Mouse (Mus musculus) CH12.LX (cell line): ENCODE measurements around the gene Apol9a. TPM values are rescaled to one million over a fixed set of nuclear protein-coding genes. Genes with fewer than 3 reads are reported as not detected.

Source experiments
- DNase-seq: peaks from one replicate; pipeline ENCODE4 v3.0.0-alpha.2; 2013; ENCODE audit errors: extremely low read depth
- H3K27ac ChIP-seq: 2 replicates; pipeline ENCODE4 v1.5.1; 2012; ENCODE audit warnings: low read depth, mild to moderate bottlenecking, control low read depth, moderate library complexity; ENCODE audit not compliant: insufficient read depth
- H3K27me3 ChIP-seq: replicated peaks from 2 replicates; pipeline ENCODE3; 2012; ENCODE audit warnings: inconsistent platforms
- H3K36me3 ChIP-seq, 2 experiments: replicated peaks in 1 of 2; 2 replicates each; pipeline versions ENCODE3 to v1.6.1; 2012; ENCODE audit warnings: inconsistent platforms in 1 of 2, low read length in 1 of 2, mild to moderate bottlenecking in 1 of 2, mixed read lengths in 1 of 2, moderate library complexity in 1 of 2; ENCODE audit not compliant: control insufficient read depth in 1 of 2, insufficient read depth in 1 of 2
- H3K4me1 ChIP-seq, 2 experiments: 2 replicates each; pipeline ENCODE4 v1.6.1; 2012; ENCODE audit warnings: inconsistent platforms in 1 of 2, moderate library complexity in 1 of 2; ENCODE audit not compliant: insufficient read depth in 2 of 2, control insufficient read depth in 1 of 2
- H3K4me2 ChIP-seq: 2 replicates; pipeline ENCODE4 v1.6.1; 2012; ENCODE audit warnings: low read depth, mild to moderate bottlenecking, control low read depth; ENCODE audit not compliant: poor library complexity, insufficient read depth, severe bottlenecking
- H3K4me3 ChIP-seq, 3 experiments: fragments of 150-350 bp in 1 of 3; sonication (generic) in 1 of 3; replicated peaks in 1 of 3; 2 replicates each; pipeline versions ENCODE3 to v1.5.1; 2011 to 2012; ENCODE audit warnings: low read depth in 2 of 3, low read length in 2 of 3, mild to moderate bottlenecking in 2 of 3, moderate library complexity in 2 of 3, control low read depth in 1 of 3, improper control_type of control experiment in 1 of 3, inconsistent platforms in 1 of 3, mixed read lengths in 1 of 3; ENCODE audit not compliant: poor library complexity in 1 of 3
- H3K79me2 ChIP-seq: replicated peaks from 2 replicates; pipeline ENCODE4 v1.6.1; 2012; ENCODE audit warnings: mild to moderate bottlenecking, moderate library complexity; ENCODE audit not compliant: control insufficient read depth, poor library complexity, insufficient read depth, severe bottlenecking; ENCODE audit errors: extremely low read depth
- H3K9ac ChIP-seq: 2 replicates; pipeline ENCODE4 v1.6.1; 2012; ENCODE audit warnings: low read depth, mild to moderate bottlenecking, control low read depth, moderate library complexity; ENCODE audit not compliant: insufficient read depth
- H3K9me3 ChIP-seq: replicated peaks from 2 replicates; pipeline ENCODE3; 2012; ENCODE audit warnings: low read length, inconsistent platforms, mixed read lengths
- BHLHE40 ChIP-seq: IDR thresholded peaks from 2 replicates; pipeline ENCODE4 v1.6.1; 2011; ENCODE audit warnings: mild to moderate bottlenecking, low read depth, low read length, improper control_type of control experiment
- CTCF ChIP-seq, 2 experiments: IDR thresholded peaks in 1 of 2; conservative IDR thresholded peaks in 1 of 2; 2 replicates each; pipeline ENCODE4 v1.5.1; 2011 to 2012; ENCODE audit warnings: low read depth in 2 of 2, low read length in 2 of 2, improper control_type of control experiment in 1 of 2, inconsistent platforms in 1 of 2, mild to moderate bottlenecking in 1 of 2, moderate library complexity in 1 of 2
- EP300 ChIP-seq: IDR thresholded peaks from 2 replicates; pipeline ENCODE4 v1.6.1; 2011; ENCODE audit warnings: low read length, improper control_type of control experiment
- GABPA ChIP-seq: IDR thresholded peaks from 2 replicates; pipeline ENCODE4 v1.6.1; 2012; ENCODE audit warnings: low read depth, low read length, improper control_type of control experiment, inconsistent platforms; ENCODE audit not compliant: insufficient replicate concordance
- IRF4 ChIP-seq: IDR thresholded peaks from 2 replicates; pipeline ENCODE4 v1.6.1; 2014; ENCODE audit warnings: low read depth, mild to moderate bottlenecking, inconsistent platforms, low read length, improper control_type of control experiment
- JUN ChIP-seq: IDR thresholded peaks from 2 replicates; pipeline ENCODE4 v1.6.1; 2011; ENCODE audit warnings: low read depth, mild to moderate bottlenecking, low read length, improper control_type of control experiment, moderate library complexity; ENCODE audit not compliant: insufficient read depth
- KAT2A ChIP-seq: IDR thresholded peaks from 2 replicates; pipeline ENCODE4 v1.6.1; 2012; ENCODE audit warnings: low read length, improper control_type of control experiment, inconsistent platforms; ENCODE audit not compliant: insufficient replicate concordance
- MAFK ChIP-seq: IDR thresholded peaks from 2 replicates; pipeline ENCODE4 v1.6.1; 2011; ENCODE audit warnings: low read length, improper control_type of control experiment; ENCODE audit not compliant: insufficient replicate concordance
- MAX ChIP-seq: IDR thresholded peaks from 2 replicates; pipeline ENCODE4 v1.6.1; 2011; ENCODE audit warnings: low read length, improper control_type of control experiment
- MEF2A ChIP-seq: IDR thresholded peaks from 2 replicates; pipeline ENCODE4 v1.6.1; 2014; ENCODE audit warnings: low read depth, mild to moderate bottlenecking, inconsistent platforms, low read length, improper control_type of control experiment, borderline replicate concordance
- MXI1 ChIP-seq: IDR thresholded peaks from 2 replicates; pipeline ENCODE4 v1.6.1; 2011; ENCODE audit warnings: mild to moderate bottlenecking, low read depth, low read length, improper control_type of control experiment
- MYC ChIP-seq: IDR thresholded peaks from 2 replicates; pipeline ENCODE4 v1.6.1; 2011; ENCODE audit warnings: low read depth, mild to moderate bottlenecking, improper control_type of control experiment, low read length
- NELFE ChIP-seq: IDR thresholded peaks from 2 replicates; pipeline ENCODE4 v1.6.1; 2011; ENCODE audit warnings: low read depth, low read length, improper control_type of control experiment
- PAX5 ChIP-seq: IDR thresholded peaks from 2 replicates; pipeline ENCODE4 v1.6.1; 2012; ENCODE audit warnings: low read length, inconsistent platforms, mixed read lengths
- POLR2AphosphoS2 ChIP-seq: IDR thresholded peaks from 2 replicates; pipeline ENCODE4 v1.6.1; 2011; ENCODE audit warnings: low read depth, low read length, improper control_type of control experiment
- SMC3 ChIP-seq: IDR thresholded peaks from 2 replicates; pipeline ENCODE4 v1.6.1; 2011; ENCODE audit warnings: low read depth, low read length, improper control_type of control experiment
- TCF12 ChIP-seq: IDR thresholded peaks from 2 replicates; pipeline ENCODE4 v1.6.1; 2014; ENCODE audit warnings: low read depth, mild to moderate bottlenecking, inconsistent platforms, low read length, improper control_type of control experiment
- UBTF ChIP-seq: IDR thresholded peaks from 2 replicates; pipeline ENCODE4 v1.6.1; 2012; ENCODE audit warnings: low read depth, mild to moderate bottlenecking, inconsistent platforms, low read length, improper control_type of control experiment, moderate library complexity
- USF1 ChIP-seq: IDR thresholded peaks from 2 replicates; pipeline ENCODE4 v1.6.1; 2014; ENCODE audit warnings: low read depth, mild to moderate bottlenecking, inconsistent platforms, low read length, improper control_type of control experiment
- USF2 ChIP-seq: conservative IDR thresholded peaks from 2 replicates; pipeline ENCODE4 v1.6.1; 2011; ENCODE audit warnings: low read depth, low read length, improper control_type of control experiment
- ZKSCAN1 ChIP-seq: IDR thresholded peaks from 2 replicates; pipeline ENCODE4 v1.6.1; 2012; ENCODE audit warnings: low read depth, inconsistent platforms, low read length, improper control_type of control experiment, borderline replicate concordance
- dilution Hi-C: fragments of 300-500 bp; cut with MboI; formaldehyde crosslinking; loops from 2 replicates; pipeline ENCODE4 v1.14.3; 2020; ENCODE audit warnings: low sequenced_read_pairs; ENCODE audit not compliant: extremely low pct_unique_long_range_greater_than_20kb, extremely low pct_ligation_motif_present
- in situ Hi-C: fragments of 300-500 bp; cut with MboI; formaldehyde crosslinking; loops from 3 replicates; pipeline ENCODE4 v1.14.3; 2019; ENCODE audit warnings: low sequenced_read_pairs, low pct_ligation_motif_present, low pct_unique_long_range_greater_than_20kb, mixed read lengths
- polyA plus RNA-seq: library from polyadenylated mRNA; unstranded; fragments of >175 nt; gene quantifications from 2 replicates; pipeline ENCODE4 v1.2.1, GENCODE M21; 2012; ENCODE audit warnings: low read depth; ENCODE audit not compliant: insufficient read length
- total RNA-seq, 2 experiments: library from RNA; depleted of rRNA; stranded (reverse); fragments of 300-350 nt in 1 of 2; fragments of >200 nt in 1 of 2; gene quantifications; 2 replicates each; pipeline ENCODE4 v1.2.3; 2012 to 2014

Apol9a gene
- total and polyA plus RNA-seq, 3 experiments, result not detected

DNA sequence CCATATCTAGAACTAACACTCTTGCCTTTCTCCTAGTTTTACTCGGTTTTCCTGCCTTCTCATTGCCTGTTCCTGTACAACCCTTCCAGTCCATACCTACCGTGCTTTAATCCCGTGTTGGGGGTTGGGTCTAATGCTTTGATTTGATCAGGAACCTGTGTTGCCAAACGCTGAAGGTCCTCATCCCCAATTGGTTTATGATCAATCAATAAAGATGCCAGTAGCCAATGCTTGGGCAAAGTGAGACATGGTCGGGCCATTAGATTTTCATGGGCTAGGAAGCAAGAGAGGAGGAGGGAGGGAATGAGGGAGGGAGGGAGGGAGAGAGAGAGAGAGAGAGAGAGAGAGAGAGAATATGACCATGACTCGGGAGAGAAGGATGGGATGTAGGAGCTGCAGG lies 29.5 kb downstream of the Apol9a start:
- dilution Hi-C loops, result no loop called here
- DNase-seq, result no peak
- no peak overlapping the region for H3K4me3 ChIP-seq
- H3K27ac ChIP-seq, result no peak overlapping the region
- H3K36me3 ChIP-seq, result no peaks in the 10 kb centered on the region
- no peak for TF ChIP-seq BHLHE40
- no peak for TF ChIP-seq TCF12
- TF ChIP-seq UBTF, result no peak
- TF ChIP-seq MXI1, result no peak
- no peak for TF ChIP-seq MYC
- no peak for TF ChIP-seq POLR2AphosphoS2
- no peak for TF ChIP-seq KAT2A
- TF ChIP-seq JUN, result no peak
- no peak for TF ChIP-seq GABPA
- TF ChIP-seq EP300, result no peak
- no peak for TF ChIP-seq NELFE
- TF ChIP-seq, all 38 proteins: peak for 0
- Histone ChIP-seq H3K9ac (no peak overlapping the region), H3K4me2 (no peak overlapping the region), H3K9me3 (no peaks in the 10 kb centered on the region), H3K27me3 (peaks cover 81% of the 10 kb centered on the region), H3K79me2 (no peaks in the 10 kb centered on the region), H3K4me1 (no peaks in the 10 kb centered on the region)
- in situ Hi-C loops, result no loop called here

DNA sequence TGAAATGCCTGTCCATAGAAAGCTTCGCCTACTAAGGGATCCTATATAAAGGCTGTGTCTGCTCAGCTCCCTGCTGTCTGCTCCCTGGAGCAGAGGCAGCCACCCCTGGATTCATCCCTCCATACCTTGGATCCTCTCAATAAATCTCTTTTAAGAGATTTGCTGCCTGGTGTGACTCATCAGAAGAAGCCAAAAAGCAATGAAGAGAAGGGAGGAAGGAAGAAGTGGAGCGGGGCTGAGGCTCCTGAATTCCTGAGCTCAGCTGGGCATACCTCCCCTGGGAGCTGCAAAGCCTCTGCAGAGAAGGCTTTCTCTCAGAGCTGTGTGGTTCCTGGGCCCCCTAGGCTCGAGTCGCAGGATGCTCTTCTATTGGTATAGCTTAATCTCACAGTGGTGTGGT lies 31.0 kb downstream of the Apol9a start:
- no peak overlapping the region for H3K27ac ChIP-seq
- dilution Hi-C loops (no loop called here), in situ Hi-C loops (no loop called here)
- no peak for DNase-seq
- no peaks in the 10 kb centered on the region for H3K79me2 ChIP-seq
- H3K36me3 ChIP-seq, result no peaks in the 10 kb centered on the region
- peaks cover 87% of the 10 kb centered on the region for H3K27me3 ChIP-seq
- no peak overlapping the region for H3K4me3 ChIP-seq
- H3K4me2 ChIP-seq, result no peak overlapping the region
- no peaks in the 10 kb centered on the region for H3K9me3 ChIP-seq
- H3K4me1 ChIP-seq, result no peaks in the 10 kb centered on the region
- no peak for TF ChIP-seq USF2
- no peak for TF ChIP-seq USF1
- no peak for TF ChIP-seq IRF4
- no peak for TF ChIP-seq ZKSCAN1
- TF ChIP-seq MAX, result no peak
- TF ChIP-seq CTCF (conservative IDR thresholded peaks at IDR 0.05 in 1 of 2, IDR thresholded peaks at IDR 0.05 in 1 of 2; ENCODE audit: low read depth in 2 of 2, low read length in 2 of 2), result no peak
- TF ChIP-seq POLR2AphosphoS2, result no peak
- no peak for TF ChIP-seq GABPA
- no peak for TF ChIP-seq MAFK
- no peak for TF ChIP-seq PAX5
- TF ChIP-seq MEF2A, result no peak
- TF ChIP-seq SMC3, result no peak
- no peak overlapping the region for H3K9ac ChIP-seq
